Mouse (Mus musculus) stomach, postnatal 0 days (tissue): ENCODE data around the gene Gpn3.

ENCODE experiments used
- CTCF ChIP-seq: IDR thresholded peaks from 2 replicates; pipeline ENCODE4 v1.5.1; 2016; ENCODE audit warnings: antibody characterized with exemption, low read depth, mild to moderate bottlenecking, moderate library complexity
- EP300 ChIP-seq: optimal IDR thresholded peaks from 2 replicates; pipeline ENCODE3; 2016; ENCODE audit warnings: antibody characterized with exemption

GRCm38 (mm10) chr5:122392227-122393004, 20.7 kb downstream of the Gpn3 start:
- TF ChIP-seq CTCF (peak; percentile 9; the same call in 1 of the 2 replicates), EP300 (no peak)
